Mouse (Mus musculus) lung, adult 18-20 months (tissue): ENCODE results near the gene Nup54.

ENCODE experiments used
- DNase-seq, 2 experiments: peaks; one replicate each; pipeline ENCODE4 v3.0.0; 2022; ENCODE audit warnings: mixed read lengths in 2 of 2

Gene Nup54

GRCm38 (mm10) chr5:92372605-92373004 is 62.4 kb downstream of the Nup54 start:
- no peak for DNase-seq

DNA sequence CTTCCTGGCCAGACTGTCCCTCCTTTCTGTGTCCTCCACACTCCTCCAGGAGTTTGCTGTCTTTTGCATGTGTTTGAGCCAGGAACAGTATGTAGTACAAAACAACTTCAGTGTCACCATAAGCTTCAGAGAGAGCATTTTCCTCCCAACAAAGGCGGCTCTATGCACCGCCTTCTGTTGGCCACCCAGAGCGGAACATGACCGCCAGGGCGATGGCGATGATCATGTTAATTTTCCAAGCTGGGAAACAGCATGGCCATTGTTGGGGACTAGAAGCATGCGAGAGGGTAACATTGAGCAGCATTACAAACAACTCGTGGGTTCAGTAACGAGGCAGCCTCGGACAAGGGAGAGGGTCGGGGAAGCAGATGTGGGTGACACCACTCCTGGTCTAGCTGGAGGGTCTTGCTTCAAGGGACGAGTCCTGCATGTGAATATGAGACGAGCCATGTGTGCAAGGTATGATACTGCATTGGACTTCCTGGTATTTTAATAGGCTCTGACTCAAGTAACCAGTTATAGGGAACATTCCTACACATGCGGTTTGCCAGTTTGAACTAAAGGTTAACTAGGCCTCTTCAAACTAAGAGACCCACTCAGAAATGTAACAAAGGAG is 63.5 kb downstream of the Nup54 start:
- no peak for DNase-seq

DNA sequence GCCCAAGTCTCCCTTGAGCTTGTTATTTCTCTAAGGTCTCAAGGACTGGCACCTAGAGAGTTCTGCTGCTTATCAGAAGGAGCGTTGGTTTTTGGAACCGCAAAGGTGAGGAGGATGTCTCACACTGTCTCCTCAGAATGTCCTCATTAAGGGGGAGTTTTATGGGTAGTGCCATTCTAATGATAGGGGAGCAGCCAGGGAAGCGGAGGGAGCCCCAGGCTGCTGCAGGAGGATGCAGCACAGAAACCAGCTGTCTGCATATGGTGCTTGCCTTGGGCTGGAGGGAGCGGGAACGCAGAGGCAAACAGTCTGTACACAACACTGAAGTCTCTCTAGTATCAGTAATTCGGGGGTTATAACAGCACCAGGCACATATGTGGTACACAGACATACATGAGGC is 64.1 kb downstream of the Nup54 start:
- no peak for DNase-seq

- no peak for DNase-seq
These were observed 64.6 kb downstream of the Nup54 start for GRCm38 (mm10) chr5:92370392-92370791.

- DNase-seq, result peak in 1 of 2 experiments; percentile 31
These were observed 65.6 kb downstream of the Nup54 start for GRCm38 (mm10) chr5:92369151-92369994.

DNA sequence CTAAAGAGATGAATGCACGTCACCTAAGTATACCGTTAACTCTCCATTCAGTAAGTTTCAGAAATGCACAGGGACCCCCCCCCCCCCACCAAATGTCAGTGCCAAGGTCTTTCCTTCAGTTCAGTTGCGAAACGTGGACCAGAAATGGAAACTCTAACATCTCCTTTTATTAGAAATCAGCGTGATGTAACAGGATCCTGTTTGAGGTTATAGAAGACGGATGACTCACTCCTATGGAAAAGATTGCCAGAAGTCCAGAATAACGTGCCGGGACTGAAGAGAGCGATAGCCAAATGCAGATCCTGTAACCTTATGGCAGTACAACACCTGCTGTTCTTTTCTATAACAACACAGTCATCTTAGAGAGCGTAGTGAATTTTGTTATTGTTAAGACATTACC is 66.6 kb downstream of the Nup54 start:
- peak in 1 of 2 experiments; percentile 24 for DNase-seq

DNA sequence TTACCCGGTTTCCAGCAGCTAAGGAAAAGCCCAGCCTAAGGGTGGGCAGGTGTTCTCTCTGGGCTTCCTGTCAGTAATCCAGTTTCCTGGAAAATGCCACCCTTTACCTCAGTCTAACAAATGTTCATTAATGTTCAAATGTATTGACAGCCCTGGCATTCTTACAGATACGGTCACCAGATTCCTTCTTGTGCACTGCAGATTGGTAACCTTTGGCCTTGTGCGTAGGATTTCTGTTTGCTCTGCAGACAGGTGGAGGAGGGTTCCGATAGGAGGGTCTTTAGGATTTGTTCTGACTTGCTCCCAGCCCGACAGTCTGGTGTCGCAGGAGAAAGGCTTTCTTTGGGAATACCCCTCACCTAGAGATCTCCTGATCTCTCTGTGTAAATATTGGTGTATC is 68.5 kb downstream of the Nup54 start:
- DNase-seq, result no peak
